Mouse (Mus musculus) Patski (cell line): ENCODE measurements at regions not wholly inside any gene's neighbourhood (a gene's known extent, or its start where the extent isn't known, plus 50 kb on each side); places are given as distances from the start of the nearest gene placed in this dataset.

Experiments used
- ATAC-seq: fragments of 100-300 bp; one replicate; pipeline ENCODE4 v1.8.0; 2021
- CTCF ChIA-PET: fragments of 350-600 bp; sonication (Branson Sonifier 250); formaldehyde crosslinking; loops from one replicate; lab custom pipeline; 2022; ENCODE audit warnings: inconsistent platforms; lab: Charles Lee
- POLR2A ChIA-PET: fragments of 350-600 bp; sonication (Branson Sonifier 250); formaldehyde crosslinking; loops from one replicate; lab custom pipeline; 2022; ENCODE audit warnings: antibody characterized with exemption, inconsistent platforms; lab: Charles Lee
- DNase-seq: peaks from one replicate; pipeline ENCODE4 v3.0.0-alpha.2; 2011; ENCODE audit warnings: low read depth, low spot score
- H3K27me3 ChIP-seq: fragments of 371-371 bp; one replicate; pipeline ENCODE4 v1.5.1; 2021
- CTCF ChIP-seq: fragments of 100-300 bp; IDR thresholded peaks from one replicate; pipeline ENCODE4 v1.5.1; 2021
- in situ Hi-C: fragments of 300-500 bp; cut with MboI; formaldehyde crosslinking; loops from 3 replicates; pipeline ENCODE4 v1.11.1; 2018; ENCODE audit warnings: low pct_unique_long_range_greater_than_20kb, mixed read lengths

DNA sequence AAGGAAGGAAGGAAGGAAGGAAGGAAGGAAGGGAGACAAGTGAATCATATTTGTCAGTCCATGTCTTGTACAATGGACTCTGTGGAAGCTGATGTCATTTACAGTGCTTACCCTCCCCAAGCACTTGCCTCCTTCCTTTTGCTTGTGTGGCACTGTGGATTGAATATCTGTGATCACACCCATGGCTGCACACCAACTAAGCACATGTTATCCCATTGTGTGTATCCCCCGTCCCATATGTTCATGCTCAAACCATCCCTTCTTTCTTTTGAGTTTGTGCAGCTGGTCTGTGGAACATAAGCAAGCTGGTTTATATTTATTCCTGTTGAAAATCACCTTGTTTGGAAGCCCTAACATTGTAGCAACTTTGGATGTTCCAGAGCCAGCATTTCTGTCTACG is 397.7 kb downstream of the Ttll7 start:
- DNase-seq = no peak
- TF ChIP-seq CTCF = no peak
- in situ Hi-C loops = no loop called here
- ATAC-seq = no peak
- no peaks in the 10 kb centered on the region for H3K27me3 ChIP-seq
- ChIA-PET CTCF (interaction anchor here (0.7 kb wide), 2 partner anchors 316 to 678 kb away, joined by 3 read pairs; no protein-coding TSS in a partner anchor), POLR2A (interaction anchor here (0.8 kb wide), 1 partner anchor 14 kb away, joined by 4 read pairs; no protein-coding TSS in a partner anchor)

GRCm38 (mm10) chr3:147252226-147252788 is 400.1 kb downstream of the Ttll7 start:
- DNase-seq (no peak), ATAC-seq (no peak)
- ChIA-PET POLR2A (interaction anchor here (1.0 kb wide), 1 partner anchor 9 kb away, joined by 4 read pairs; no protein-coding TSS in a partner anchor), CTCF (interaction anchor here (1.7 kb wide), 1 partner anchor 15 kb away, joined by 5 read pairs; no protein-coding TSS in a partner anchor)
- H3K27me3 ChIP-seq = no peaks in the 10 kb centered on the region
- no peak for TF ChIP-seq CTCF
- in situ Hi-C loops = no loop called here

- POLR2A ChIA-PET = interaction anchor here (1.0 kb wide), 1 partner anchor 8 kb away, joined by 4 read pairs; no protein-coding TSS in a partner anchor
- no peak for TF ChIP-seq CTCF
- CTCF ChIA-PET = interaction anchor here (1.7 kb wide), 1 partner anchor 14 kb away, joined by 5 read pairs; no protein-coding TSS in a partner anchor
- ATAC-seq (no peak), DNase-seq (no peak)
- no peaks in the 10 kb centered on the region for H3K27me3 ChIP-seq
- in situ Hi-C loops = no loop called here
Measured at GRCm38 (mm10) chr3:147252812-147253211, 400.6 kb downstream of the Ttll7 start.

- no peaks in the 10 kb centered on the region for H3K27me3 ChIP-seq
- no peak for TF ChIP-seq CTCF
- DNase-seq (no peak), ATAC-seq (no peak)
- in situ Hi-C loops = no loop called here
- ChIA-PET POLR2A (interaction anchor here (1.0 kb wide), 1 partner anchor 13 kb away, joined by 3 read pairs; no protein-coding TSS in a partner anchor), CTCF (interaction anchor here (1.8 kb wide), 1 partner anchor 37 kb away, joined by 4 read pairs; no protein-coding TSS in a partner anchor)
Measured at GRCm38 (mm10) chr3:147254454-147254853, 402.3 kb downstream of the Ttll7 start.

- ATAC-seq (no peak), DNase-seq (no peak)
- ChIA-PET CTCF (no interaction called here), POLR2A (interaction anchor here (0.7 to 0.8 kb wide), 2 partner anchors 8 to 672 kb away, joined by 4 read pairs; no protein-coding TSS in a partner anchor)
- in situ Hi-C loops = no loop called here
- no peaks in the 10 kb centered on the region for H3K27me3 ChIP-seq
- no peak for TF ChIP-seq CTCF
Measured at GRCm38 (mm10) chr3:147260958-147261595, 408.9 kb downstream of the Ttll7 start.

DNA sequence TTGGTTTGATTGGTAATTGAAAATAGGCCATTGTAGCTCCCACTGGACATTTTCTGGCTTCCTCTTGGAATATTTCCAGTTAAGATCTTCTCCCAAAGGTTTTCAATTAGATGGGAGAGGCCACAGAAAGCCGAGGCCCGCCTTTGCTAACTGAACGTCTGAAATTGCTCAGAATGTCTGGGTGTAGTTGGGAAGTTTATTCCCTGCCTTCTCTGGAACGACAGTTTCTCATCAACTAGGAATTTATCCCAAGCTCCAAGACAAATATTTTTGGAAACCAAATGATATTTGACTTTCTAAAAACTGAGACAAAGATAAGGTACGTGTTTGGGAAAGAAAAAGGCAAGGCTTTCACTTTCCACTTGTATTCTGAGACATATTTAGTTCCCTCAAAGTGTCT is 414.4 kb downstream of the Ttll7 start:
- DNase-seq = no peak
- no peak for TF ChIP-seq CTCF
- CTCF ChIA-PET = interaction anchor here (1.2 to 2.1 kb wide), 2 partner anchors 10 to 14 kb away, joined by 5 to 9 read pairs; no protein-coding TSS in a partner anchor
- in situ Hi-C loops = no loop called here
- H3K27me3 ChIP-seq = no peaks in the 10 kb centered on the region
- POLR2A ChIA-PET = no interaction called here
- ATAC-seq = no peak

DNA sequence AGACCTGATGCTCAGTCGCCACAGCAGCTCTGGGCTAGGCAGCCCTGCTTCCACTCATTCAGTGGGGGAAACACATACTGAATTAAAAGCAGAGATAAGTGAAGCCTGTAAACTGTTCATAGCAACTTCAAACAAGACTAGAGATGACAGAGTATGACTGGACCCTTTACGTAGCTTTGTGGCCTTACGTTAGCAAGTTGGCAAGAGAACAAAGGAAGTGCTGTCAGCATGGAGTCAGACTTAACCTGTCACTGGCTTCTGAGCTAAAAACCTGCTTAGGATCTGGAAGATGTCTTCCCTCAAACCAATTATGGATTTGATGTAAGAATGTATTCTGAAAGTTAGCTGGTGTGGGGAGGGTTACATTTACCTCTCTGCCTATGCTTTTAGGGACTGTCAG is 421.3 kb downstream of the Ttll7 start:
- in situ Hi-C loops = no loop called here
- TF ChIP-seq CTCF = no peak
- H3K27me3 ChIP-seq = no peaks in the 10 kb centered on the region
- ChIA-PET CTCF (interaction anchor here (1.1 kb wide), 1 partner anchor 9 kb away, joined by 3 read pairs; no protein-coding TSS in a partner anchor), POLR2A (no interaction called here)
- DNase-seq = no peak
- no peak for ATAC-seq

GRCm38 (mm10) chr3:147278602-147279001 is 426.4 kb downstream of the Ttll7 start:
- CTCF ChIA-PET = no interaction called here

DNA sequence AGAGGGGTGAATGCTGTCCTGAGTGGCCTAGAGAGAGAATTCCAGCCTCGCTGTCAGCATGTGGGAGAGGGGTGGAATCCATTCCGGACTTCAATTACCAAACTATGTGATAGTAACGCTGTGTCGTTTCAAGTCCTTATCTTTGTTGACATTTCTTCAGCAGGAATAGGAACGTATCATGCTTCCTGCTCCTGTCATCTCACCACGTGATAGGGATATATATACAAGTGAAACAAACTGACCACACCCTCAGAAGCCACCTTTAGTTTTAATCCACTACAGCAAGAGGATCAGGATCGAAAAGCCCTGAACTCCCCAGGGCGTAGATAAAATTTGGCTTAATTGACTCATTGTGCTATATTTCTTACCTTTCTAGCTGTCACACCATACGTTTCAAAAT is 431.6 kb downstream of the Ttll7 start:
- ATAC-seq = no peak
- no peak for TF ChIP-seq CTCF
- DNase-seq = no peak
- POLR2A ChIA-PET = interaction anchor here (0.6 kb wide), 1 partner anchor 200 kb away, joined by 3 read pairs; no protein-coding TSS in a partner anchor
- in situ Hi-C loops = no loop called here
- H3K27me3 ChIP-seq = no peaks in the 10 kb centered on the region
- CTCF ChIA-PET = no interaction called here

More at GRCm38 (mm10) chr3:147278602-147279001, 426.4 kb downstream of the Ttll7 start:
- no peak for ATAC-seq
- DNase-seq = no peak
- H3K27me3 ChIP-seq = no peaks in the 10 kb centered on the region
- in situ Hi-C loops = no loop called here
- no peak for TF ChIP-seq CTCF
- POLR2A ChIA-PET = no interaction called here

DNA sequence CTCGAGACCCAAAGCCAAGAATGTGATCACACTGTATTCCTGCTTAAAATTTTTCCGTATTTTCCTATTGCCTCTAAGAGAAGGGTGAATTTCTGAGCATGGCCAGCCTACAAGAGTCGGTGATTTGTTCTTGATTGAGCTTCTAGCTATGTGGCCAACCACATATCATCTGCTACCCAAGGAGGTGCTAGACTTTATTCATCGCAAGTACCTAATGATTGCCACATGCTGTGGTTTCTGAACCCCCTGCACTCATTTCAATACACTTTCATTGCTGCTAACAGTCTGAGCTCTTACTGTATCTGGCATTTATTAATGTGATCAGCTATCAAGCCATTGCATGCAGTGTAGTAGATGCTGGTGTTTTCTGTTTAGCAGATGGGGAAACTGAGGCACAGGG is 432.2 kb downstream of the Ttll7 start:
- H3K27me3 ChIP-seq = no peaks in the 10 kb centered on the region
- POLR2A ChIA-PET = interaction anchor here (0.6 kb wide), 1 partner anchor 154 kb away, joined by 3 read pairs; no protein-coding TSS in a partner anchor
- no peak for DNase-seq
- CTCF ChIA-PET = no interaction called here
- no peak for TF ChIP-seq CTCF
- no peak for ATAC-seq
- in situ Hi-C loops = no loop called here

DNA sequence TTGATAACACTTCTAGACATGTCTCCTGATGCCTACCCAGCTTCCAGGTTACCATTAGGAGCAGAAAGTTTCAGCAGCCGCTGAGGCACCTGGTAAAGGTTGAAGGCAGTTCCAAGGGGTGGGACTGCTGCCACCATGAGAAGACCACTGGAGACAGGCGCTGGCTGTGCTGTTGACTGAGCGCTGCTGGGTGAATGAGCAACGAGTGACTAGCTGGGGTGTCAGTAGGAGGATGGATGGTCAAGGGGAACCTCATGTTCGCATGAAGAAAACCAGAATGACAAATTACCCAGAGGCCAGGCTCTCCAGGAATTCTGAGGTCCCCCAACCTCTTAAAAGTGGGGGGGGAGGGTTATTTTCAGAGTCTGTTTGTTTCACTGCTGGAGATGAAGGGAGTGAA is 433.3 kb downstream of the Ttll7 start:
- TF ChIP-seq CTCF = no peak
- ATAC-seq = no peak
- ChIA-PET POLR2A (no interaction called here), CTCF (no interaction called here)
- in situ Hi-C loops = no loop called here
- DNase-seq = no peak
- H3K27me3 ChIP-seq = no peaks in the 10 kb centered on the region
